Mouse (Mus musculus): ENCODE measurements around the gene Gmds.

GRCm38 (mm10) chr13:31924506-31924905 is 414.0 kb downstream of the Gmds start:
- TF ChIP-seq CTCF (IDR thresholded peaks at IDR 0.05; ENCODE audit: low read depth, low read length) (no peak), POLR2A (IDR thresholded peaks at IDR 0.05; ENCODE audit: borderline replicate concordance, low read depth, low read length) (no peak)

All from bone marrow macrophage, adult 2 months (primary cell).